Mouse (Mus musculus) myocyte (in vitro differentiated cells): Measurements from ENCODE around the gene Tfap2b. TPM values are rescaled to one million over a fixed set of nuclear protein-coding genes. Genes with fewer than 3 reads are reported as not detected.

Experiments
- H3K27me3 ChIP-seq: one replicate; pipeline ENCODE4 v1.6.1; 2011; ENCODE audit not compliant: control insufficient read depth, insufficient read depth, insufficient read length
- H3K36me3 ChIP-seq: one replicate; pipeline ENCODE4 v1.6.1; 2011; ENCODE audit not compliant: control insufficient read depth, insufficient read depth
- H3K4me2 ChIP-seq: one replicate; pipeline ENCODE4 v1.6.1; 2011; ENCODE audit warnings: low read depth, control low read depth
- H3K4me3 ChIP-seq: one replicate; pipeline ENCODE4 v1.5.1; 2011; ENCODE audit warnings: mild to moderate bottlenecking, control low read depth, moderate library complexity
- H3K79me2 ChIP-seq: one replicate; pipeline ENCODE4 v1.6.1; 2011; ENCODE audit not compliant: control insufficient read depth, insufficient read depth
- H3ac ChIP-seq: one replicate; pipeline ENCODE4 v1.6.1; 2011; ENCODE audit not compliant: control insufficient read depth, insufficient read length
- CEBPB ChIP-seq: IDR thresholded peaks from 2 replicates; pipeline ENCODE4 v1.6.1; 2011; ENCODE audit warnings: mild to moderate bottlenecking, moderate library complexity; ENCODE audit not compliant: poor library complexity, insufficient read depth, severe bottlenecking
- E2F4 ChIP-seq: IDR thresholded peaks from one replicate; pipeline ENCODE4 v1.6.1; 2011; ENCODE audit warnings: mild to moderate bottlenecking, control low read depth, moderate library complexity; ENCODE audit not compliant: insufficient read depth
- MAX ChIP-seq: IDR thresholded peaks from one replicate; pipeline ENCODE4 v1.6.1; 2011; ENCODE audit warnings: low read depth, mild to moderate bottlenecking, control low read depth
- MYOD1 ChIP-seq, 3 experiments: IDR thresholded peaks; one replicate each; pipeline ENCODE4 v1.6.1; 2011; ENCODE audit warnings: control low read depth in 2 of 3, low read depth in 2 of 3, mild to moderate bottlenecking in 2 of 3, moderate library complexity in 1 of 3; ENCODE audit not compliant: insufficient read length in 2 of 3, control insufficient read depth in 1 of 3
- MYOG ChIP-seq, 3 experiments: IDR thresholded peaks; one replicate each; pipeline ENCODE4 v1.6.1; 2011; ENCODE audit warnings: control low read depth in 2 of 3, low read depth in 2 of 3, mild to moderate bottlenecking in 2 of 3; ENCODE audit not compliant: insufficient read length in 2 of 3, control insufficient read depth in 1 of 3, insufficient read depth in 1 of 3
- POLR2A ChIP-seq: IDR thresholded peaks from one replicate; pipeline ENCODE4 v1.6.1; 2011; ENCODE audit warnings: low read depth, mild to moderate bottlenecking, control low read depth, moderate library complexity; ENCODE audit not compliant: insufficient read length
- POLR2AphosphoS2 ChIP-seq: IDR thresholded peaks from one replicate; pipeline ENCODE4 v1.6.1; 2011; ENCODE audit warnings: low read depth, control low read depth; ENCODE audit not compliant: insufficient read length
- REST ChIP-seq: IDR thresholded peaks from one replicate; pipeline ENCODE4 v1.6.1; 2011; ENCODE audit warnings: mild to moderate bottlenecking, control low read depth, moderate library complexity; ENCODE audit not compliant: insufficient read depth, insufficient read length
- SRF ChIP-seq: IDR thresholded peaks from one replicate; pipeline ENCODE4 v1.6.1; 2011; ENCODE audit warnings: low read depth; ENCODE audit not compliant: control insufficient read depth, insufficient read length
- TCF12 ChIP-seq: IDR thresholded peaks from one replicate; pipeline ENCODE4 v1.6.1; 2011; ENCODE audit warnings: mild to moderate bottlenecking, control low read depth; ENCODE audit not compliant: poor library complexity, insufficient read depth, severe bottlenecking
- TCF3 ChIP-seq: IDR thresholded peaks from one replicate; pipeline ENCODE4 v1.6.1; 2011; ENCODE audit warnings: low read depth, control low read depth; ENCODE audit not compliant: insufficient read length
- USF1 ChIP-seq: IDR thresholded peaks from one replicate; pipeline ENCODE4 v1.6.1; 2011; ENCODE audit warnings: low read depth, mild to moderate bottlenecking, control low read depth, moderate library complexity
- polyA plus RNA-seq: library from polyadenylated mRNA; unstranded; fragments of >200 nt; fragmentation: generic; extraction: Trizol; gene quantifications from one replicate; pipeline ENCODE4 v1.2.1, GENCODE M21; 2012; ENCODE audit warnings: missing spikeins

The Tfap2b gene
- polyA plus RNA-seq, 1 experiment = not detected

GRCm38 (mm10) chr1:19236591-19236990 is 27.9 kb downstream of the Tfap2b start:
- no peaks in the 10 kb centered on the region for H3K27me3 ChIP-seq
- no peak overlapping the region for H3K4me3 ChIP-seq
- H3K79me2 ChIP-seq = no peaks in the 10 kb centered on the region
- no peak for TF ChIP-seq POLR2AphosphoS2
- TF ChIP-seq CEBPB = no peak
- no peak for TF ChIP-seq E2F4
- TF ChIP-seq MYOG (IDR thresholded peaks at IDR 0.05; ENCODE audit: control insufficient read depth in 1 of 3, insufficient read depth in 1 of 3, insufficient read length in 2 of 3, low read depth in 2 of 3) = no peak
- no peak for TF ChIP-seq SRF
- no peak for TF ChIP-seq REST
- no peak overlapping the region for H3ac ChIP-seq
- H3K4me2 ChIP-seq = no peak overlapping the region
- no peaks in the 10 kb centered on the region for H3K36me3 ChIP-seq

GRCm38 (mm10) chr1:19237061-19237460 is 28.3 kb downstream of the Tfap2b start:
- no peak overlapping the region for H3K4me2 ChIP-seq
- no peaks in the 10 kb centered on the region for H3K36me3 ChIP-seq
- TF ChIP-seq MYOG (IDR thresholded peaks at IDR 0.05; ENCODE audit: control insufficient read depth in 1 of 3, insufficient read depth in 1 of 3, insufficient read length in 2 of 3, low read depth in 2 of 3) = no peak
- no peak for TF ChIP-seq POLR2A
- TF ChIP-seq REST = no peak
- no peak for TF ChIP-seq MYOD1 (IDR thresholded peaks at IDR 0.05; ENCODE audit: control insufficient read depth in 1 of 3, insufficient read length in 2 of 3, low read depth in 2 of 3)
- TF ChIP-seq E2F4 = no peak
- no peak for TF ChIP-seq USF1
- TF ChIP-seq MAX = no peak
- no peak for TF ChIP-seq TCF3
- no peak overlapping the region for H3ac ChIP-seq
- no peaks in the 10 kb centered on the region for H3K27me3 ChIP-seq
- H3K79me2 ChIP-seq = no peaks in the 10 kb centered on the region
- H3K4me3 ChIP-seq = no peak overlapping the region

DNA sequence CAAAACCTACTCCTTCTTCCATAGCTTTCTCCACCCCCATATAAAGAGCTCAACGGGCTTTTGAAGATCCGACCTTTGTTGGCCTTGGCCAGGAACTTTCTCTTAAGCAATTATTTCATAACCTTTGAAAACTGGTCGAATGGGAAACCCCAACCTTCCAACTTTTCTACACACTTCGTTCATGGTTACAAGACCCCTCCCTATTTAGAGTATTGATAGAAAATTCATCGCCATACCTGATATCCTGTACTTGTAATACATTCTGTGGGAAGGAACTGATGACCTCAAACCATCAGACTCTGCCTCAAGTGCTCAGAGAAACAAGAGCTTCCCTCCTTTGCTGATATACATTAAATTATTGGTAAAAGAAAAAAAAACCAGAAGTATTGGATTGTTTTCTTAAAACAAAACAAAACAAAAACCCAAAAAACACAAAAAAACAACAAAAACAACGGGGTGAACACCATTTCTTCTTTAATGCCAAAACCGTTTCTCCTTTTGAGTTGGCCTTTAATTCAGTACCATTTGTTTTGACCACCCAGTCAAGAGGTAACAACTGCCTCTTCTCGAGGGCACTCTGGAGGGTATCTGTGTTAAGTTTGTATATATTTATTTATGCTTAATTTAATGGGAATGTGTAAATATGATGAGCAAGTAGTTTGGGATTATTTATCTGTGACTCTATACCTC is 29.2 kb downstream of the Tfap2b start:
- H3K36me3 ChIP-seq = no peaks in the 10 kb centered on the region
- no peak overlapping the region for H3ac ChIP-seq
- no peak for TF ChIP-seq MYOG (IDR thresholded peaks at IDR 0.05; ENCODE audit: control insufficient read depth in 1 of 3, insufficient read depth in 1 of 3, insufficient read length in 2 of 3, low read depth in 2 of 3)
- no peak for TF ChIP-seq USF1
- TF ChIP-seq CEBPB = no peak
- TF ChIP-seq E2F4 = no peak
- no peak for TF ChIP-seq SRF
- TF ChIP-seq TCF12 = no peak
- no peak for TF ChIP-seq TCF3
- no peak for TF ChIP-seq POLR2AphosphoS2
- TF ChIP-seq POLR2A = no peak
- TF ChIP-seq MYOD1 (IDR thresholded peaks at IDR 0.05; ENCODE audit: control insufficient read depth in 1 of 3, insufficient read length in 2 of 3, low read depth in 2 of 3) = no peak
- TF ChIP-seq MAX = no peak
- TF ChIP-seq REST = no peak
- H3K4me3 ChIP-seq = no peak overlapping the region
- H3K4me2 ChIP-seq = no peak overlapping the region
- H3K27me3 ChIP-seq = no peaks in the 10 kb centered on the region
- no peaks in the 10 kb centered on the region for H3K79me2 ChIP-seq

DNA sequence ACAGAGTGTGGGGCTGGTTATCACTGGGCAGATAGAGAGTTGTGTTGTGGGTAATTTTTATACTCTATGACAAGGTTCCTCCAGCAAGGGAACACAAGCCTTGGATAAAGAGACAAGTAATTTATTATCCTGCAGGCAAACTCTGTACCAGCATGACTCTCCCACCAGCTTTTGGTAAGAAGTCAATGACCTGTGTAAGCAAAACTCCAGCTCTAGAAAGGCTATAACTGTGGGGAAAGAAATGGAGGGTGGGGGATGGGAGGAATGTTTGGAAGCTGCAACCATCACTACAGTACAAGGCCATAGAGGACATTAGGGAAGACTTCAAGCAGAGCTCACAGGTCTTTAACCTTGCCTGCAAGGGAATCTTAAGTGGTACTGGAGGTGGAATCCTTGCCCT is 31.3 kb downstream of the Tfap2b start:
- Histone ChIP-seq H3K4me2 (no peak overlapping the region), H3K36me3 (no peaks in the 10 kb centered on the region), H3ac (no peak overlapping the region), H3K79me2 (no peaks in the 10 kb centered on the region), H3K4me3 (no peak overlapping the region), H3K27me3 (no peaks in the 10 kb centered on the region)
- TF ChIP-seq MYOG (IDR thresholded peaks at IDR 0.05; ENCODE audit: control insufficient read depth in 1 of 3, insufficient read depth in 1 of 3, insufficient read length in 2 of 3, low read depth in 2 of 3) = no peak
- TF ChIP-seq USF1 = no peak
- no peak for TF ChIP-seq POLR2AphosphoS2
- no peak for TF ChIP-seq SRF

- H3K36me3 ChIP-seq = no peaks in the 10 kb centered on the region
- no peak overlapping the region for H3K4me3 ChIP-seq
- TF ChIP-seq MAX = no peak
- no peak for TF ChIP-seq SRF
- no peak for TF ChIP-seq REST
- no peak for TF ChIP-seq TCF12
- no peak for TF ChIP-seq TCF3
- no peak for TF ChIP-seq POLR2AphosphoS2
- no peak for TF ChIP-seq MYOG (IDR thresholded peaks at IDR 0.05; ENCODE audit: control insufficient read depth in 1 of 3, insufficient read depth in 1 of 3, insufficient read length in 2 of 3, low read depth in 2 of 3)
- TF ChIP-seq E2F4 = no peak
- TF ChIP-seq CEBPB = no peak
- TF ChIP-seq POLR2A = no peak
- TF ChIP-seq MYOD1 (IDR thresholded peaks at IDR 0.05; ENCODE audit: control insufficient read depth in 1 of 3, insufficient read length in 2 of 3, low read depth in 2 of 3) = no peak
- TF ChIP-seq USF1 = no peak
- no peak overlapping the region for H3K4me2 ChIP-seq
- no peaks in the 10 kb centered on the region for H3K79me2 ChIP-seq
- no peak overlapping the region for H3ac ChIP-seq
- H3K27me3 ChIP-seq = no peaks in the 10 kb centered on the region
These were observed 32.6 kb downstream of the Tfap2b start for GRCm38 (mm10) chr1:19241316-19241715.
